Mouse (Mus musculus): ENCODE results near the gene Vmn2r124. TPM values are rescaled to one million over a fixed set of nuclear protein-coding genes. Genes with fewer than 3 reads are reported as not detected.
A peak's percentile ranks its signal among the peaks of the same experiment; 100 is the strongest.
"Not testable (repeated sequence)": the region's sequence is repeated elsewhere in the genome, so short reads cannot be mapped to it uniquely, and the experiment has no call there.

Gene Vmn2r124
- not detected in 2 replicates for polyA plus RNA-seq (2014; fragmentation: Nextera tagmentation; extraction: Ambion mirVana)

DNA sequence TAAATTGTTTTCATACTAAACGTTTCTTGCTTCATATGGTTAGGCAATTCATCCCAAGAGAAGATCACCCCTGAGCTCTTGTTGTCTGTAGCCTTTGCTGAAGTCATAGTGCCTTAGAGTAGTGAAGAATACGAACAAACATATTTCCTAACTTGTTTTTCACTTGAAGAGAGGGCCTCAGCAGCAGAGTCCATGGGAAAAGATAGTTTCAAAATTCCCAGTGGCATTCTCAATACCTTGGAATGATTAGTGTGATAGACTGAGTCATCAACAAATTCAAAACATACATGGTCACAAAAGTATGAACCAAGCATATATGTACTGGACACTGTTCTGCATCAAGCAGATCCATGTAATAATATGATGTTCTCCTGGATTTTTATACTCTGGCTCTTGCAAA is at the start of gene Vmn2r124:
Gene Vmn2r124 (plus strand): TSS at position 301 of the 400 bp plus-strand sequence.
- H3K4me1 ChIP-seq (replicated peaks; ENCODE audit: control insufficient read depth, insufficient read depth, low read length): no peaks in the 10 kb centered on the region
- H3K27me3 ChIP-seq (ENCODE audit: control insufficient read depth, insufficient read depth, low read length): no peaks in the 10 kb centered on the region
- no peaks in the 10 kb centered on the region for H3K36me3 ChIP-seq (ENCODE audit: control insufficient read depth, insufficient read depth, low read length)
- ATAC-seq (ENCODE audit: low FRiP score) (no peak), DNase-seq (ENCODE audit: low spot score) (no peak)
- no peaks in the 10 kb centered on the region for H3K9me3 ChIP-seq (ENCODE audit: control insufficient read depth, low read length)
- no peak within 1 kb of the TSS for H3K27ac ChIP-seq (ENCODE audit: low read depth, low read length)
- H3K4me3 ChIP-seq (ENCODE audit: low read depth, low read length): no peak within 1 kb of the TSS
- H3K4me2 ChIP-seq (replicated peaks; ENCODE audit: low read depth, low read length): no peak within 1 kb of the TSS
- no peak within 1 kb of the TSS for H3K9ac ChIP-seq (ENCODE audit: low read depth, low read length)
- WGBS: 51% methylated on average over 2 of the region's 2 CpGs

DNA sequence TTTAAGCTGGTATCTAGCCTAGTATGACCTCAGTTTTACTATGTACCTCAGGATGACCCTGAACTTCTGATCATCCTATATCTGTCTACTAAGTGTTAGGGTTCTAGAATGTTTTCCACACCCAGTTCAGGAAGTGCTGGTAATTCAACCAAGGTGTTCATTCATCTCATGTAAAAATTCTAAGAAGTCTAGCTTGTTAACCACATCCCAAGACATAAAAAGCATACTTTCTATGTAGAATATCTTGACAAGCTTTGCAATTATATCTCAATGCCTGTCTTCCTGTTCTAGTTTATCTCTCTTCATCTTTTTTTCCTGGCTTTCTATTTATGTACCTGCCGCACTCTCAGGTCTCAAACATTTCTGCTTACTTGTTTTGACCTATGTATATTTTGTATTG is 44.5 kb upstream of the Vmn2r124 start:
- H3K36me3 ChIP-seq (ENCODE audit: control insufficient read depth, insufficient read depth, low read length): no peaks in the 10 kb centered on the region
- H3K27me3 ChIP-seq (ENCODE audit: control insufficient read depth, insufficient read depth, low read length): no peaks in the 10 kb centered on the region
- no peak for DNase-seq (ENCODE audit: low spot score)
- H3K9ac ChIP-seq (ENCODE audit: low read depth, low read length): no peak overlapping the region
- H3K4me3 ChIP-seq (ENCODE audit: low read depth, low read length): no peak overlapping the region
- H3K27ac ChIP-seq (ENCODE audit: low read depth, low read length): no peak overlapping the region
- no peaks in the 10 kb centered on the region for H3K4me1 ChIP-seq (replicated peaks; ENCODE audit: control insufficient read depth, insufficient read depth, low read length)
- H3K4me2 ChIP-seq (replicated peaks; ENCODE audit: low read depth, low read length): no peak overlapping the region
- no peaks in the 10 kb centered on the region; the same call in 1 of the 2 replicates for H3K9me3 ChIP-seq (ENCODE audit: control insufficient read depth, low read length)
- no peak for ATAC-seq (ENCODE audit: low FRiP score)
- 85% methylated on average over 1 of the region's 1 CpGs for WGBS

GRCm38 (mm10) chr17:18021433-18021832 is 27.8 kb upstream of the Vmn2r124 start, which contains the start of gene Fpr-rs4:
Gene Fpr-rs4, plus strand, starts transcription at chr17:18021733.
- Histone ChIP-seq H3K27ac (ENCODE audit: low read depth, low read length) (no peak within 1 kb of the TSS), H3K4me1 (replicated peaks; ENCODE audit: control insufficient read depth, insufficient read depth, low read length) (no peaks in the 10 kb centered on the region), H3K27me3 (ENCODE audit: control insufficient read depth, insufficient read depth, low read length) (no peaks in the 10 kb centered on the region), H3K4me3 (ENCODE audit: low read depth, low read length) (no peak within 1 kb of the TSS), H3K36me3 (ENCODE audit: control insufficient read depth, insufficient read depth, low read length) (no peaks in the 10 kb centered on the region), H3K4me2 (replicated peaks; ENCODE audit: low read depth, low read length) (no peak within 1 kb of the TSS), H3K9me3 (ENCODE audit: control insufficient read depth, low read length) (no peaks in the 10 kb centered on the region), H3K9ac (ENCODE audit: low read depth, low read length) (no peak within 1 kb of the TSS)
- WGBS: 76% methylated on average over 2 of the region's 2 CpGs
- DNase-seq (ENCODE audit: low spot score) (no peak), ATAC-seq (ENCODE audit: low FRiP score) (no peak)

- not testable (repeated sequence) for H3K9me3 ChIP-seq (ENCODE audit: control insufficient read depth, low read length); H3K4me3 ChIP-seq (ENCODE audit: low read depth, low read length); ATAC-seq (ENCODE audit: low FRiP score); H3K4me2 ChIP-seq (replicated peaks; ENCODE audit: low read depth, low read length); H3K9ac ChIP-seq (ENCODE audit: low read depth, low read length); H3K27ac ChIP-seq (ENCODE audit: low read depth, low read length); H3K27me3 ChIP-seq (ENCODE audit: control insufficient read depth, insufficient read depth, low read length); H3K4me1 ChIP-seq (replicated peaks; ENCODE audit: control insufficient read depth, insufficient read depth, low read length); H3K36me3 ChIP-seq (ENCODE audit: control insufficient read depth, insufficient read depth, low read length); DNase-seq (ENCODE audit: low spot score)
Measured at GRCm38 (mm10) chr17:18084716-18085115, 35.5 kb downstream of the Vmn2r124 start, which contains the start of gene Vmn2r91. Gene Vmn2r91, plus strand, starts transcription at chr17:18085016.

DNA sequence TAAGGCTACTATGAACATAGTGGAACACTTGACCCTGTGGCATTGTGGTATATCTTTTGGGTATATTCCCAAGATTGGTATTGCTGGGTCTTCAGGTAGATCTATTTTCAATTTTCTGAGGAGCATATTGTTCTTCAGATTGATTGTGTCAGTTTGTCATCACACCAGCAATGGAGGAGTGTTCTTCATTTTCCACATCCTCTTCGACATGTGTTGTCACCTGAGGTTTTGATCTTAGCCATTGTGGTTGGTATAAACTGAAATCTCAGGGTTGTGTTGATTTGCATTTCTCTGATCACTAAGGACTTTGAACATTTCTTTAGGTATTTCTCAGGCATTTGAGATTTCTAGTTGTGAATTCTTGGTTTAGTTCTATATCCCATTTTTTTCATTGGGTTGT is 46.4 kb downstream of the Vmn2r124 start:
- WGBS: 74% methylated on average over 1 of the region's 1 CpGs

DNA sequence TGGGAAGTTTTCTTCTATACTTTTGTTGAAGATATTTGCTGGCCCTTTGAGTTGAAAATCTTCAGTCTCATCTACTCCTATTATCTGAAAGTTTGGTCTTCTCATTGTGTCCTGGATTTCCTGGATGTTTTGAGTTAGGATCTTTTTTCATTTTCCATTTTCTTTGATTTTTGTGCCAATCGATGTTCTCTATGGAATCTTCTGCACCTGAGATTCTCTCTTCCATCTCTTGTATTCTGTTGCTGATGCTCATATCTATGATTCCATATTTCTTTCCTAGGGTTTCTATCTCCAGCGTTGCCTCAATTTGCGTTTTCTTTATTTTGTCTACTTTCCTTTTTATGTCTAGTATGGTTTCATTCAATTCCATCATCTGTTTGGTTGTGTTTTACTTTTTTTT is 53.0 kb downstream of the Vmn2r124 start:
- peak; percentile 1 for DNase-seq (ENCODE audit: low spot score)
- WGBS: 89% methylated on average over 3 of the region's 3 CpGs
- not testable (repeated sequence) for H3K27me3 ChIP-seq (ENCODE audit: control insufficient read depth, insufficient read depth, low read length); H3K4me2 ChIP-seq (replicated peaks; ENCODE audit: low read depth, low read length); H3K9ac ChIP-seq (ENCODE audit: low read depth, low read length); H3K27ac ChIP-seq (ENCODE audit: low read depth, low read length); H3K4me1 ChIP-seq (replicated peaks; ENCODE audit: control insufficient read depth, insufficient read depth, low read length); H3K4me3 ChIP-seq (ENCODE audit: low read depth, low read length); ATAC-seq (ENCODE audit: low FRiP score); H3K36me3 ChIP-seq (ENCODE audit: control insufficient read depth, insufficient read depth, low read length); H3K9me3 ChIP-seq (ENCODE audit: control insufficient read depth, low read length)

More for the DNA sequence above, 46.4 kb downstream of the Vmn2r124 start:
- H3K27me3 ChIP-seq (ENCODE audit: control insufficient read depth, insufficient read depth, low read length); H3K9ac ChIP-seq (ENCODE audit: low read depth, low read length); ATAC-seq (ENCODE audit: low FRiP score); H3K27ac ChIP-seq (ENCODE audit: low read depth, low read length); DNase-seq (ENCODE audit: low spot score); H3K36me3 ChIP-seq (ENCODE audit: control insufficient read depth, insufficient read depth, low read length); H3K4me2 ChIP-seq (replicated peaks; ENCODE audit: low read depth, low read length); H3K4me1 ChIP-seq (replicated peaks; ENCODE audit: control insufficient read depth, insufficient read depth, low read length); H3K4me3 ChIP-seq (ENCODE audit: low read depth, low read length); H3K9me3 ChIP-seq (ENCODE audit: control insufficient read depth, low read length): not testable (repeated sequence)

Other genes with a start within 250 kb of the Vmn2r124 start
- 21.8 and 35.4 TPM in 2 replicates for gene Spaca6, start 222.3 kb upstream of the Vmn2r124 start, polyA plus RNA-seq (2014; fragmentation: Nextera tagmentation; extraction: Ambion mirVana)
- gene Has1, start 194.2 kb upstream of the Vmn2r124 start, polyA plus RNA-seq (2014; fragmentation: Nextera tagmentation; extraction: Ambion mirVana): 1.2 and 2.6 TPM in 2 replicates
- 0.17 and 0.25 TPM in 2 replicates for gene Fpr1, start 165.5 kb upstream of the Vmn2r124 start, polyA plus RNA-seq (2014; fragmentation: Nextera tagmentation; extraction: Ambion mirVana)
- gene Fpr2, start 161.6 kb upstream of the Vmn2r124 start, polyA plus RNA-seq (2014; fragmentation: Nextera tagmentation; extraction: Ambion mirVana): not detected in 2 replicates
- not detected in 2 replicates for gene Fpr3, start 161.6 kb upstream of the Vmn2r124 start, polyA plus RNA-seq (2014; fragmentation: Nextera tagmentation; extraction: Ambion mirVana)
- gene Fpr-rs4, start 27.7 kb upstream of the Vmn2r124 start, polyA plus RNA-seq (2014; fragmentation: Nextera tagmentation; extraction: Ambion mirVana): not detected in 2 replicates
- not detected in 2 replicates for gene Vmn2r91, start 35.6 kb downstream of the Vmn2r124 start, polyA plus RNA-seq (2014; fragmentation: Nextera tagmentation; extraction: Ambion mirVana)
- gene Vmn2r92, start 102.5 kb downstream of the Vmn2r124 start, polyA plus RNA-seq (2014; fragmentation: Nextera tagmentation; extraction: Ambion mirVana): not detected in 2 replicates
- not detected in 2 replicates for gene Vmn2r94, start 228.3 kb downstream of the Vmn2r124 start, polyA plus RNA-seq (2014; fragmentation: Nextera tagmentation; extraction: Ambion mirVana)
- not detected in 2 replicates for gene Vmn2r93, start 248.7 kb downstream of the Vmn2r124 start, polyA plus RNA-seq (2014; fragmentation: Nextera tagmentation; extraction: Ambion mirVana)